Mouse (Mus musculus) embryonic facial prominence, embryonic 11.5 days (tissue): ENCODE measurements around the gene Twf2. TPM values are rescaled to one million over a fixed set of nuclear protein-coding genes. Genes with fewer than 3 reads are reported as not detected.

Source experiments
- ATAC-seq: fragments of 200-750 bp; cut with Nextera tagmentation; replicated peaks from 2 replicates; pipeline ENCODE4 v1.8.0; 2017; ENCODE audit warnings: low read depth; ENCODE audit not compliant: insufficient number of reproducible peaks, low FRiP score, low TSS enrichment
- DNase-seq: peaks from one replicate; pipeline ENCODE4 v3.0.0-alpha.2; 2015; ENCODE audit warnings: low spot score
- H3K27ac ChIP-seq: fragments of 300-500 bp; sonication (generic); replicated peaks from 2 replicates; pipeline ENCODE4 v1.5.1; 2014; ENCODE audit warnings: mild to moderate bottlenecking, low read depth, low read length, control low read depth
- H3K27me3 ChIP-seq: fragments of 300-500 bp; sonication (generic); 2 replicates; pipeline ENCODE4 v1.6.1; 2014; ENCODE audit warnings: mild to moderate bottlenecking, low read length, moderate library complexity, mixed read lengths; ENCODE audit not compliant: control insufficient read depth, insufficient read depth
- H3K36me3 ChIP-seq: fragments of 300-500 bp; sonication (generic); replicated peaks from 2 replicates; pipeline ENCODE4 v1.6.1; 2014; ENCODE audit warnings: low read depth, mild to moderate bottlenecking, low read length, moderate library complexity, mixed read lengths; ENCODE audit not compliant: control insufficient read depth, insufficient read depth
- H3K4me1 ChIP-seq: fragments of 300-500 bp; sonication (generic); 2 replicates; pipeline ENCODE4 v1.6.1; 2014; ENCODE audit warnings: low read length, mixed read lengths; ENCODE audit not compliant: control insufficient read depth, insufficient read depth
- H3K4me2 ChIP-seq: fragments of 300-500 bp; sonication (generic); 2 replicates; pipeline ENCODE4 v1.6.1; 2014; ENCODE audit warnings: low read depth, mild to moderate bottlenecking, control low read depth, low read length, moderate library complexity
- H3K4me3 ChIP-seq: fragments of 300-500 bp; sonication (generic); 2 replicates; pipeline ENCODE4 v1.5.1; 2014; ENCODE audit warnings: low read depth, low read length, control low read depth
- H3K9ac ChIP-seq: fragments of 300-500 bp; sonication (generic); replicated peaks from 2 replicates; pipeline ENCODE4 v1.6.1; 2014; ENCODE audit warnings: mild to moderate bottlenecking, control low read depth, low read length
- H3K9me3 ChIP-seq: fragments of 300-500 bp; sonication (generic); replicated peaks from 2 replicates; pipeline ENCODE4 v1.6.1; 2016; ENCODE audit warnings: mild to moderate bottlenecking, low read length, inconsistent platforms, mixed read lengths; ENCODE audit not compliant: control insufficient read depth
- WGBS: fragments of 180-500 bp; shearing (Covaris S2); extraction: QIAGEN DNeasy Blood & Tissue Kit; methylation state at CpG from one replicate; pipeline ENCODE4 v1.1.7; 2014; 5-methylcytosine and 5-hydroxymethylcytosine counted together
- polyA plus RNA-seq: library from polyadenylated mRNA; unstranded; fragments of >200 nt; fragmentation: Nextera tagmentation; extraction: Ambion mirVana; gene quantifications from 2 replicates; pipeline ENCODE4 v1.2.1, GENCODE M21; 2014

Twf2 gene
- polyA plus RNA-seq, 1 experiment from 2014 or later = 66.5 TPM

- no peaks in the 10 kb centered on the region for H3K9me3 ChIP-seq
- DNase-seq (no peak), ATAC-seq (no peak)
- H3K36me3 ChIP-seq = peaks cover 20% of the 10 kb centered on the region
- no peak overlapping the region for H3K4me3 ChIP-seq
- H3K4me2 ChIP-seq = no peak overlapping the region
- no peak overlapping the region for H3K27ac ChIP-seq
- no peak overlapping the region for H3K9ac ChIP-seq
- H3K27me3 ChIP-seq = no peaks in the 10 kb centered on the region
- 93% methylated on average over 4 of the region's 4 CpGs for WGBS
- H3K4me1 ChIP-seq = no peaks in the 10 kb centered on the region
Observed at GRCm38 (mm10) chr9:106182146-106182545, 20.8 kb upstream of the Twf2 start.

GRCm38 (mm10) chr9:106183996-106184395 is 18.9 kb upstream of the Twf2 start:
- Histone ChIP-seq H3K9ac (no peak overlapping the region), H3K4me3 (no peak overlapping the region), H3K4me1 (no peaks in the 10 kb centered on the region), H3K36me3 (peaks cover 18% of the 10 kb centered on the region), H3K4me2 (no peak overlapping the region), H3K27ac (no peak overlapping the region), H3K27me3 (no peaks in the 10 kb centered on the region), H3K9me3 (no peaks in the 10 kb centered on the region)
- 95% methylated on average over 5 of the region's 5 CpGs for WGBS
- ATAC-seq (no peak), DNase-seq (no peak)

- WGBS = 90% methylated on average over 1 of the region's 1 CpGs
- Histone ChIP-seq H3K4me2 (no peak overlapping the region), H3K36me3 (peaks cover 18% of the 10 kb centered on the region), H3K9me3 (no peaks in the 10 kb centered on the region), H3K27me3 (no peaks in the 10 kb centered on the region), H3K4me1 (no peaks in the 10 kb centered on the region), H3K4me3 (no peak overlapping the region), H3K27ac (no peak overlapping the region), H3K9ac (no peak overlapping the region)
- DNase-seq (no peak), ATAC-seq (no peak)
Observed at GRCm38 (mm10) chr9:106191355-106191754, 11.6 kb upstream of the Twf2 start.

GRCm38 (mm10) chr9:106192024-106192423 is 10.9 kb upstream of the Twf2 start:
- Histone ChIP-seq H3K36me3 (peaks cover 18% of the 10 kb centered on the region), H3K9me3 (no peaks in the 10 kb centered on the region), H3K9ac (no peak overlapping the region), H3K4me2 (no peak overlapping the region), H3K4me3 (no peak overlapping the region), H3K27me3 (no peaks in the 10 kb centered on the region), H3K4me1 (no peaks in the 10 kb centered on the region), H3K27ac (no peak overlapping the region)
- DNase-seq (no peak), ATAC-seq (no peak)
- WGBS = 94% methylated on average over 8 of the region's 8 CpGs

GRCm38 (mm10) chr9:106192998-106193397 is 9.9 kb upstream of the Twf2 start:
- Histone ChIP-seq H3K4me2 (no peak overlapping the region), H3K4me1 (0 out of 2 replicates have a peak, but pooled peaks cover 2% of the 10 kb centered on the region), H3K27ac (no peak overlapping the region), H3K9me3 (no peaks in the 10 kb centered on the region), H3K36me3 (peaks cover 18% of the 10 kb centered on the region), H3K27me3 (no peaks in the 10 kb centered on the region), H3K4me3 (no peak overlapping the region), H3K9ac (no peak overlapping the region)
- WGBS = 94% methylated on average over 1 of the region's 1 CpGs
- ATAC-seq (no peak), DNase-seq (no peak)

DNA sequence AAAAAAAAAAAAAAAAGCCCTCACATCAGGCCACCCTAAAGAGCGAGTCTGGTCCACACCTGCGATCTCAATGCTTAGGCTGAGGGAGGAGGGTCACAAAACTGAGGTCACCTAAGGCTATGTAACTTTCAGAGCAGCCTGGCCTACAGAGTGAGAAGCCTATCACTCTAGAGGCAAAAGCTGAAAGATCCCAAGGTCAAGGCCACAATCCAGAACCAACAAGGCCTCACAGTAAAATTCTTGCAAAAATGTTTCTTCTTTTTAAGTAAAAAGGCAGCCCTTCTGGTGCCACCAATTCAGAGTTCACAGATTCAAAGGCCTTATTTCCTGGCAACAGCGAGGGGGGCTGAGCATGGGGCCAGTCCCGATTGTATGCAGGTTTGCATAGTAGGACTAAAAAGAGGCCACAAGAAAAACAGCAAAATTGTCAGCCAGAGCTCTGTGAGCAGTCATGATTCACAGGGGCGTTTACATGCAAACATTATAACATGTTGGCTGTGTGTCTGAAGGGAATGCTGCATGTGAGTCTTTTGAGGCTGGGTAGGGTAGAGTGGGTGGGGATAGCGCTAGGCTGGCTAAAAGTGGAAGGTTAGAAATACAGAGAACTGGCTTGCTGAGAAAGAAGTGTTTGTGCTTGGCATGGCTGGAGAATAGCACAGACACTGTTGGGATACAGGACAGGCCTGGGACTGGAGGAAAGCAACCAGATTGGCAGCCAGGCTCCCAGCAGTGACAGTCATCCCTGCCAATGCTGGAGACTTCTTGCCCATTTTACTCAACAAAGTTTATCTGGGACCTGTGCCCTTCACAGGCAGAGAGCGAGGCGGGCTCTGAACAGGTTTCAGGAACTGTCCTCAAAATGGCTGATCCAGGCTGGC is 8.7 kb upstream of the Twf2 start:
- no peak for ATAC-seq
- DNase-seq = no peak
- H3K9ac ChIP-seq = no peak overlapping the region
- 91% methylated on average over 8 of the region's 8 CpGs for WGBS
- H3K4me2 ChIP-seq = no peak overlapping the region
- H3K27me3 ChIP-seq = no peaks in the 10 kb centered on the region
- no peaks in the 10 kb centered on the region for H3K9me3 ChIP-seq
- no peak overlapping the region for H3K4me3 ChIP-seq
- H3K4me1 ChIP-seq = peaks cover 3% of the 10 kb centered on the region; the same call in 1 of the 2 replicates
- peaks cover 15% of the 10 kb centered on the region for H3K36me3 ChIP-seq
- no peak overlapping the region for H3K27ac ChIP-seq

DNA sequence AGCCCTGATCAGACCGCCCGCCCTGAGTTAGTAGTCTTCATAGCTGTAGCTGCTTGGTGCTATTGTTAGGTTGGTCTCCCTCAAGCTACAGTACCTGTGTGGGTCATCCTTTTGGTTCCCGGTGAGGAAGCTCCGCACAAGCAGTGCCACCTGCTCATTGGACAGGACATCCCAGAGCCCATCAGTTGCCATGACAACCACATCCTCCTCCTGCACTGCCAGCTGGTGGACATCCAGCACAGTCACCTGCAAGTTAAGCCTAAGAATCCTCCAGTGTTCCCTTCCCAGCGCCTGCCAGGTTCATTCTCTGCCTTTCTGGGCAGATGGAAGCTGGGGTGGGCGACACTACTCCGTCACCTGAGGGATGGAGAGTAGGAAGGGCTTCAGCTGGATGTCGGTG is 7.2 kb upstream of the Twf2 start:
- no peaks in the 10 kb centered on the region for H3K27me3 ChIP-seq
- H3K9ac ChIP-seq = no peak overlapping the region
- no peak overlapping the region for H3K4me3 ChIP-seq
- H3K27ac ChIP-seq = no peak overlapping the region
- DNase-seq (no peak), ATAC-seq (no peak)
- peaks cover 6% of the 10 kb centered on the region for H3K36me3 ChIP-seq
- H3K4me2 ChIP-seq = no peak overlapping the region
- no peaks in the 10 kb centered on the region for H3K9me3 ChIP-seq
- H3K4me1 ChIP-seq = peaks cover 6% of the 10 kb centered on the region; the same call in 1 of the 2 replicates
- 88% methylated on average over 8 of the region's 8 CpGs for WGBS

DNA sequence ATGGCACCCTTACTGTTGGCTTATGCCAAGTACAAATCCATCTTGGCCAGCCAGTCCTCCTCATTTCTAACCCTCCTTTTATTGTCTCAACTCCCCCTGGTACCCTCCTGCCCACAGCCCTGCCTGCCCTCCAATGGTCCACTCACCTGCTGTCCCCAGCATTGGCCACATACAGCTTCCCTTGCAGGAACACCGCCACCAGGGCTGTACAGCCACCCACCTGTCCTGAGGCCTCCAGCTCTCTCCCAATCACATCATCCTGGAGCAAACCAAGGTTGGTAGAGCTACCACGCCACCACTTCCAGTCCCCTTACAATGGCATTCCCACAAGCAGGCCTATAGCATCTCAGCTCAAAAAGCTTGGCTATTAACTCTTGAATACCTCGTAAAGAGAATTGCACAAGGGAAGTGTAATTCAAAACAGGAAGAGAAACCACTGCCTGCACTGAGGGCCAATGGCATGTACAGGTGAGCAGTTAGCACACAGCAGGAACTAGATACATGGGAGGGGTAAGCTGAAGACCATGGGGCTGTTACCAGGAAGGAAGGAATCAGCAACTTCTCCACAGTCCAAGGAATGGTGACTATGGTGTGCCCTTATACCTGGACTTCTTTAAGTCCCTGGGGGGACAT is 5.7 kb upstream of the Twf2 start:
- H3K4me1 ChIP-seq = peaks cover 6% of the 10 kb centered on the region; the same call in 1 of the 2 replicates
- no peak overlapping the region for H3K27ac ChIP-seq
- H3K36me3 ChIP-seq = peaks cover 3% of the 10 kb centered on the region; the same call in 1 of the 2 replicates
- DNase-seq (no peak), ATAC-seq (no peak)
- no peak overlapping the region; the same call in 1 of the 2 replicates for H3K4me2 ChIP-seq
- H3K9ac ChIP-seq = no peak overlapping the region
- no peaks in the 10 kb centered on the region for H3K9me3 ChIP-seq
- no peak overlapping the region for H3K4me3 ChIP-seq
- 94% methylated on average over 3 of the region's 3 CpGs for WGBS
- H3K27me3 ChIP-seq = no peaks in the 10 kb centered on the region
